Mouse (Mus musculus): Measurements from ENCODE around the gene Smad1.

Gene Smad1

DNA sequence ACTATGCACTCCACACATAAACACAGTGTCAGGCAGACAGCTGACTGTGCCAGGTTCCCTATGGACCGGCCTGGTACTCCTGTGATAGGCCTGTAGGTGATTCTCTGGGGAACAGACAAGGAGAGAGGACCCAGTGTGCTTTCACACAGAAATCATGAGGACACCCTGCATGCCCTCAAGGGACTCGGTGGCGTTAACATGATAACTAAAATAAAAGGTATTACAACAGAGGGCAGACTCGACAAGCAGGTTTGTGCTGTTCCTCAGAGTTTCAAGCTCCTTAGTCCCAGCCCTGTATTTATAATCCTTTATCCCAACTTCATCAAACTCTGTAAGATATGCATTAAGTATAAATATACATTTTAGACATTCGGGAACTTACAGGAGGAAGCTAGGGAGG, 12.5 kb downstream of the Smad1 start:
- CTCF ChIA-PET: interaction anchor here in 3 of 4 experiments (0.6 to 2.3 kb wide), 6 partner anchors 10 to 55 kb away, joined by 3 to 5 read pairs (median 3); no protein-coding TSS in a partner anchor
- POLR2A ChIA-PET: interaction anchor here in 1 of 4 experiments (0.7 to 3.3 kb wide), 6 partner anchors 8 to 1599 kb away, joined by 3 to 22 read pairs (median 4); partner anchors contain the start of gene Smad1

DNA sequence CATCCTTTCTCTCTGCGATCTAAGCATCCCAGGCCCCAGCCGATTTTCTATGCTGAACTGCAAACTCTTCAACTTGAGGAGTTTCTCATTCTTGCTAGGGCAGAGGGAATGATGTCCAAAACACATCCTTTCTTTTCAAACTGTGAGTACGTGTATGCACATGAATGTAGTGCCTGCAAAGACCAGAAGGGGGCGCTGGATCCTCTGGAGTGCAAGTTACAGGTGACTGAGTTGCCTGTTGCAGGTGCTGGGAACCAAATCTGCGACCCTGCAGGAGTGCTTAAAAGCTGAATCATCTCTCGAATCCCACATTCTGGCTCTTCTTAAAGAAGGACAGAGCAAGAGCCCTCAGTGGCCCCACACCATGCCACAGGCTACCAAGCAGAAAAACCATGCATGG, 13.0 kb downstream of the Smad1 start:
- CTCF ChIA-PET: interaction anchor here in 1 of 4 experiments (1.1 to 2.3 kb wide), 2 partner anchors 12 to 14 kb away, joined by 3 to 5 read pairs; no protein-coding TSS in a partner anchor

DNA sequence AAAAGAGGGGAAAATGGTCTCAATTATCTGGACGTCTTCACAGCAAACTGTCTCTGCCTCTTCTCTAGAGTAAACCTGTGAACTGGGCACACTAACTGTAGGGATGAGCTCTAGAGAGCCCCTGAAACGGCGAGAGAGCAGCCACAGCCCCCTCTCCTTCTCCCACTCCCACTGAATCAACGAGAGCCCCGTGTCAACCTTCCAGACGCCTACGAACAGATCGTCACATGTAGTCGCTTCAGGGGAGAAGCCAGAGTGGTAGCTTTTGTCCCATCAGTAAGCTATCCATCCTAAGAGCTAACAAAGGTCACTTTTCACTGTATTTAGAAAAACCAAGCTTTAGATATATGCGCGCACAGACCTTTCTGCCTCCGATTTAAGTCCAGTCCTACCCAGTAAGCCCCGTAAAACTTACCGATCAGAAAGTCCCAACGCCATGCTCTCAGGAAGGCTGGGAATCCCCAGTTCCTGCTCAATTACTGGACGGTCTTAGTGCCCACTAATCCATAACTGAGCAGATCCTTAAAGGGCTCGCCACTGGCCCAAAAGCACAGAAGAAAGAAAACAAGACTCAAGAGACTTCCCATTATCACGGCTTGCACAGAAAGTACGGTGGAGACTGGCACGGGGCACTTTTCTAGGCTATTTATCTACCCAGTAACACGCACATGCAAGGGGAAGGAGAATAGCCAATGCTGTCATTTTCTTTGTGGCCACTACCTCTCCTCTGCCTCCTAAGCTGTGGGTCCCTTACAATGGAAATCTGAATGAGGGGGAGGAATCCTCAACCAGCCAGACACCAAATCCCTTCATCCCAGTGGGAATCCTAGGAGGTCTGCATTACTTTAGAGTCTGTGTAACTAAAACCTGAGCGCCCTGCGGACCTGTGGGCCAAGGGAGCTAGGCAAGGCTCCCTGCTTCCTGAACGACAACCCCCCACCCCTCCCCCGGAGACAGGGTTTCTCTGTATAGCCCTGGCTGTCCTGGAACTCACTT, 14.7 kb downstream of the Smad1 start:
- ChIA-PET POLR2A (interaction anchor here in 2 of 4 experiments (0.5 to 4.0 kb wide), 7 partner anchors 9 to 254 kb away, joined by 3 to 15 read pairs (median 4); partner anchors contain the start of gene Smad1 (in 1 of the 2)), CTCF (no interaction called here)

More for the DNA sequence above, 13.0 kb downstream of the Smad1 start:
- POLR2A ChIA-PET: interaction anchor here in 2 of 4 experiments (0.6 to 3.3 kb wide), 5 partner anchors 9 to 252 kb away, joined by 3 to 22 read pairs (median 5); partner anchors contain the start of gene Smad1 (in 1 of the 2)

DNA sequence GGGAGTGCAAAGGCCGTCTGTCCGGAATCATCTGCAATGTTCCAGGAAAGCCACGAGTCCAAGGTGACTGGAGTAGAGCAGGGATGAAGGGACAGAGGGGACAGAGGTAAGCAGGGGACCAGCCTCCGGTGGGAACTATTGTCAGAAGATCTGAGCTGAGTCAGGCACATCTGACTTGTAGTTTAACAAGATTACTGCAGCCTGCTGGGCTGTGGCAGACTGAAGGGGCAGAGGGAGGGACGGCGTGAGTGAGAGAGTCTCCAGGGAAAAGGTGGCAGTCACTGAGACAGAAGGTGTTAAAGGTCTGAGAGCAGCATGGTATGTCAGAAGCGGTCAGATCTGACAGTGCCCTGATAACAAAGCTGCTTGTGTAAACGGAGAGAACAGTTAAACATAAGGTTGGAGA, 16.5 kb downstream of the Smad1 start:
- CTCF ChIA-PET: interaction anchor here in 1 of 4 experiments (0.6 kb wide), 1 partner anchor 61 kb away, joined by 3 read pairs; no protein-coding TSS in a partner anchor
- POLR2A ChIA-PET: interaction anchor here in 1 of 4 experiments (1.3 to 4.0 kb wide), 4 partner anchors 10 to 27 kb away, joined by 4 to 15 read pairs (median 6); partner anchors contain the start of gene Smad1

DNA sequence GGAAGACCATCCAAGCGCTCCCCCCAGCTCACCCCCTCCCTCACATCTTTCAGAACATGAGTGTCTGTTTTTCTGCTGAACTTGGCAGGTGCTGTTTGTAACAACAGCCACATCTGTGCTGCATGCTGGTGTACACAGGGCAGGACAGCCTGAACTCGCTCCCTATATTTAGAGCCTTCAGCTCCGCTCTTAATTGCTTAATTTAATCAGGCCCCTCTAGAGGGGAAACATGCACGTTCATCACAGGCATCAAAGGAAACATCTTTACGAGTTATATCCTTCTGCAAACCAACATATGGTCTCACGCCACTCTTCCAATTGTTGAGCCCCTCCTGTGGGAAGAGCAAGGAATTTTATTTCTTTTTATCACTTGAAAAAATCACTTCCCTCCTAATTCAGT, 17.5 kb downstream of the Smad1 start:
- POLR2A ChIA-PET: interaction anchor here in 2 of 4 experiments (0.6 to 4.0 kb wide), 2 partner anchors 9 to 241 kb away, joined by 4 to 15 read pairs; no protein-coding TSS in a partner anchor
- CTCF ChIA-PET: no interaction called here

DNA sequence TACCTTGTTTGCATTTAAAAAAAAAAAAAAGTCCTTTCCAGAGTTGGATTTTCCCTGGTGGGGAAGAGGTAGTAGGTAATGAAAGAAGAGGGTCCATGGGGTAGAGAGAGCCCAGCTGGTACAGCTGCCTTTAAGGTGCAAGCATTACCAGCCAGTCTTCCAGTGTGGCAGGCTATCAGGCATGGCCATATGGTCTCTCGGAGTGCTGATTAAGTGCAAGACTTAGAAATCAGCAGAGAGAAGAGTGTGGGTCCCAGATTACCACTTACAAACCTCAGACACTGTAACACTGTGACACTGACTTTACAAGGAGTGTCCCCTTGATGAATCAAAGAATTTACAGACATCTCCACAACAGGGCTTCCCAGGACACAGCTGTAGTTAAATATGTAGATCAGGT, 18.9 kb downstream of the Smad1 start:
- CTCF ChIA-PET: no interaction called here
- POLR2A ChIA-PET: no interaction called here

DNA sequence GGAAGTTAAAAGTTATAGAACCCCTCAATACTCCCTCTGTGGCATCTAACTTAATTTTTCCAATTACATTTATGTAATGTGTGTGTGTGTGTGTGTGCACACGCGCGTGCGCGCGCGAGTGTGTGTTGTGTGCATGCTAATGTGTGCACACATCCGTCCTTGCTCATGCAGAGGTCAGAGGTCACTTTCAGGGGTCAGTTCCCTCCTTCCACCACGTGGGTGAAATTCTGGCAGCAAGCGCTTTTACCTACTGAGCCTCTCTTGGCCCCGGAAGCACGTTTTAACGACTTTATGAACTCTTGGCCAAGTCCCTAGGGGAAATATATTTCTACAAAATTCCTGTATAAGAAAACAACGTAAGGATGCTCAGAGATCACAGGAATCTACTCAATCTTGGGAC, 19.3 kb downstream of the Smad1 start:
- POLR2A ChIA-PET: no interaction called here
- CTCF ChIA-PET: no interaction called here

DNA sequence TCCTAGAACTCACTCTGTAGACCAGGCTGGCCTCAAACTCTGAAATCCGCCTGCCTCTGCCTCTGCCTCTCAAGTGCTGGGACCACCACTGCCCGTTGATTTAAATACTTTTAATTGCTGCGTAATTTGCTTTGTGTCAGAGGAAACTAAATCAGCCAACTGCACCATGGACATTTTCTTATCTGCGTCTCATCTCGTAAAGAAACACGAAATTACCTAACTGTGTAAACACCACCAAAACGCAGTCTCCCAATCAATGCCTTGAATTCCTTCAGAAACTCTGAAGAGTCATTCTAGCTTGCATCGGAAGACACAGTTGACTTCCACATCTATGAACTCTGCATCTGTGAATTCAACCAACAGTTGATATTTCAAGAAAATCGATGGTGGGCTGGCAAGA, 22.7 kb downstream of the Smad1 start:
- CTCF ChIA-PET: interaction anchor here in 1 of 4 experiments (1.4 kb wide), 1 partner anchor 11 kb away, joined by 3 read pairs; no protein-coding TSS in a partner anchor

DNA sequence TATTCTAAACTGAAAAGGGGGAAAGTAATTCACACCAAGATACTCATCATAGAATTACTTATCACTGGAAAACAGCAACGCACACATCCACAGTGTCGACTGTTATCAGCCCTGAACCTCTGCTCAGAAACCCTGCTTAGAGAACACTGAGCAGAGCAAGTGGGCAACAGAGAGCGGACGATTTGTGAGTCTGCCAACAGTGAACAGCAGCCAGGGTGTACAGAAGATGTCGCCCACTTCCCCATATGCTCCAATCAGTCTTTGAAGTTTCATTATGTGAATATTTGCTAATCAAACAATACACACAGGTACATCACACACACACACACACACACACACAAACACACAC, 23.6 kb downstream of the Smad1 start:
- CTCF ChIA-PET: interaction anchor here in 1 of 4 experiments (0.6 to 0.7 kb wide), 2 partner anchors 22 to 733 kb away, joined by 3 read pairs; no protein-coding TSS in a partner anchor
- POLR2A ChIA-PET: interaction anchor here in 2 of 4 experiments (0.5 to 1.4 kb wide), 3 partner anchors 10 to 18 kb away, joined by 3 to 4 read pairs (median 3); no protein-coding TSS in a partner anchor

More for the DNA sequence above, 22.7 kb downstream of the Smad1 start:
- POLR2A ChIA-PET: interaction anchor here in 1 of 4 experiments (0.5 to 1.0 kb wide), 2 partner anchors 12 to 219 kb away, joined by 3 read pairs; no protein-coding TSS in a partner anchor

DNA sequence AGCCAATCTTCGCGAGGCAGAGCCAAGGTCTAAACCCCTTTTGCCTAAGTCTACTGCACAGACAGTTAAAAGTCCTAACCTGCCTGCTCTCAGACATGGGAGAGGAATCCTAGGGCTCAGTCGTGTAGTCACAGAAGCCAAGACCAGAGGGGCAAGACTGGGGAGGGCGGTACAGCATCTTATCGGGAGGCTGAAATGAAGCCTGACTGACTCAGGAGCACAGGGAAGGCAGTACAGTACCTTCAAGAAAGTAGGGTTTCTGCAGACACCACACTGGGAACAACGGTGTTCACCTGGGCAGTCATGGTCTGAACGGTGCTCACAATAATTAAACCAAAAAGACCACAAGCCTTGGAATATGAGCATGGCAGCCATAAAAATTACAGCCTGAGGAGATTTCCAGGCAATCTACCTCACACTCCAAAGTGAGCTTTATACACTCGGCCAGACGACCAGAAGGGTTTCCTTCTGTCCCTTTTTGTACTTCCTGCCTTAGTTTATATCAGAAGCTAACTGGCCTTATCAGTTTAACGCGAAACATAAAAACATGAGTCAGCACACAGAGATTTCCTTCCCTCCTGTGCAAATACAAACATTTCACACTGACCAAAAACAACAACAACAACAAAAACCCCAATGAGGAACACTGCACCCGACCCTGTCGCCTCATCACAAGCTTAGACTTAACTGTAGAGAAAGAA, 24.1 kb downstream of the Smad1 start:
- ChIA-PET CTCF (interaction anchor here in 2 of 4 experiments (0.7 kb wide), 2 partner anchors 12 to 22 kb away, joined by 3 read pairs; no protein-coding TSS in a partner anchor), POLR2A (interaction anchor here in 2 of 4 experiments (0.5 to 1.4 kb wide), 3 partner anchors 10 to 18 kb away, joined by 3 to 4 read pairs (median 3); no protein-coding TSS in a partner anchor)

DNA sequence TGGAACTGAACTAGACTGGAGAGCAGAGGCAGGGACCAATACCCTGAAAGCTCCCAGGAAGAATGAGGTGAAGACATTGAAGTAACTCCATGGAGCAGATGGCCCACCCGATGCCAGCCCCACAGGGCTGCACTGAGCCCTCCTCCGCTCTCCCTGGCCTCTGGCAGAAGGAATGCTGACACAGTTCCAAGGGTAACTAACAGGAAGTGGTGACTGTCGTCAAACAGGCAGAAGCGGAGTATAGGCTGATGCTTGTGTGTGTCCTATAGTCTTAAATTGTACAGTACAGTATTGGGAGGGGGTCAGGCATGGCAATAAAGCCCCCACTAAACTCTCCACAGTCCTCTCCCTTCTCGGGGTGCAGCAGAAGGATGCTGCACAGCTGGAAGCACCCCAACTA, 24.9 kb downstream of the Smad1 start:
- ChIA-PET POLR2A (no interaction called here), CTCF (interaction anchor here in 1 of 4 experiments (0.7 kb wide), 1 partner anchor 12 kb away, joined by 3 read pairs; no protein-coding TSS in a partner anchor)

DNA sequence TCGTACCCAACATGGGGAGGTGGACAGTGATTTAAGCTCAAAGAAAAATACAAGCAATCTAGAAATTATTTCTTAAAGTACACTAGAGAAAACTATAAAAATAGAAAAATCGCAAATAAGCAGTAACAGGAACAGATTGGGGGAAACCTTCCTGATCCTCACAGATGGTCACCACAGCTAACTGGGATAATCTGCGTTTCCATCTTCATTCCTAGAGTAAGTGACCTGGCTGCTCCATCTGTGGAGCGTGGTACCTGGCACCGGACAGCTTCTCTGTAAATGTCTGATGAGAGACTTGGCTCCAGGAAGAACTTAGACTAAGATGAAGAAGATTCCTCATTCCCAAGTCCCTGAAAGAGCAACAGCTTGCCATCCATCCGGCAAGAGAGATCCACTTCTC, 25.8 kb downstream of the Smad1 start:
- CTCF ChIA-PET: interaction anchor here in 1 of 4 experiments (1.1 kb wide), 1 partner anchor 246 kb away, joined by 3 read pairs; no protein-coding TSS in a partner anchor
- POLR2A ChIA-PET: interaction anchor here in 2 of 4 experiments (0.6 to 2.7 kb wide), 5 partner anchors 9 to 32 kb away, joined by 3 to 15 read pairs (median 3); no protein-coding TSS in a partner anchor

DNA sequence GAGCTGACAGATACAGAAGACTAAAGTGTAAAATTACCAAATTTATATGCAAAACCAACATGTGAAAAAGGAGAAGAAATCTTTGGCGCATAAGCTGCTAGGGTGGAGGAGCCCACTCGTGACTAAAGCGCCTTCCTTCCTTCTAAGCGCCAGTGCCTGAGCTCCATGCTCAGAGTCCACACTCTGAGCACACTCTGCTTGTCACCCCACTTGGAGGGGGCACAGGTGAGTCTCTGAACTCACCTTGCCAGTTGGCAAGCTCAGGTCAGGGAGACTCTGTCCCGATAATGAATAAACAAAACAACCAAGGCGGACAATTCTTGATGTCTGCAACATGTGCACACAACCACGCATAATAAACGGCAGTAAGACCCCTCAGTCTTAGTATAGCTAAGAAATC, 26.4 kb downstream of the Smad1 start:
- ChIA-PET POLR2A (interaction anchor here in 2 of 4 experiments (0.5 to 2.7 kb wide), 9 partner anchors 10 to 343 kb away, joined by 3 to 15 read pairs (median 4); partner anchors contain the start of gene Smad1 (in 1 of the 2)), CTCF (interaction anchor here in 1 of 4 experiments (1.1 kb wide), 1 partner anchor 245 kb away, joined by 3 read pairs; no protein-coding TSS in a partner anchor)

DNA sequence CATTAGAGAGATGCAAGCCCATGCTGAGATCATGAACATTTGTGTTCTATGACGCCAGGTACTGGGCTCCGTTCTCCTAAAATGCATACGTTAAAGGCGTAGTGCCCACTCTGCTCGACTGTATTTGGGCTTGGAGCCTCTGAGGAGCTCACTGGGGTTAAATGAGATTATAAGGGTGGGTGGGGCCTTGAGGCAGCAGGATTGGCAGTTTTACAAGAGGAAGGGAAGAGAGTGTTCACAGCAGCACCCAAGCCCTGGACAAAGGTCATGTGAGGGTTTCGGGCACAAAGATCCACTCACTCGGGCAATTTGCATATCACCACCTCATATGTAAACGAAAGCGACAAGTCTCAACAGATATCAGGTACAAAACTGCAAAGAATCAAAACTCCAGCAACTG, 26.8 kb downstream of the Smad1 start:
- ChIA-PET POLR2A (interaction anchor here in 2 of 4 experiments (0.5 to 2.7 kb wide), 10 partner anchors 9 to 343 kb away, joined by 3 to 15 read pairs (median 4); partner anchors contain the start of gene Smad1 (in 1 of the 2)), CTCF (interaction anchor here in 2 of 4 experiments (1.1 to 1.2 kb wide), 2 partner anchors 14 to 245 kb away, joined by 3 to 5 read pairs; no protein-coding TSS in a partner anchor)

DNA sequence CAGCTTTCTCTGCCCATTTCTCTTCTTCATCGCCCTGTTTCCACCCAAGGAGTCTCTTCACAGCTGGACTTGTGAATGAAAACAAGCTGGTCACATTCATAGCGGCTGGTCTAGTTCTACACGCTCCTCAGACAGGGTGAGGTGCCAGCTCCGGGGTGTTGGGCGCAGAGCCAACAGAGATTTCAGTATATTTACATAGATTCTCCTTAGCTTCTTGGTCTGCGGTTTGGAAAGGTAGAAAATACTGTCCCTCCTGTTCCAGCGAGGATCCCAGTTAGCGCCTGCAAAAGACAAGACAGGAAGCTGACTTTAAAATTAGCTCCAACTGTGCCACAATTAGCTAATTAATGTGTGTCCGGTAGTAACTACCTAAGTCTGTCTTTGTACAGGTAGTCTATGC, 27.2 kb downstream of the Smad1 start:
- ChIA-PET POLR2A (interaction anchor here in 2 of 4 experiments (0.7 to 2.7 kb wide), 7 partner anchors 8 to 27 kb away, joined by 3 to 15 read pairs (median 4); partner anchors contain the start of gene Smad1 (in 1 of the 2)), CTCF (interaction anchor here in 1 of 4 experiments (1.2 kb wide), 1 partner anchor 15 kb away, joined by 5 read pairs; no protein-coding TSS in a partner anchor)

DNA sequence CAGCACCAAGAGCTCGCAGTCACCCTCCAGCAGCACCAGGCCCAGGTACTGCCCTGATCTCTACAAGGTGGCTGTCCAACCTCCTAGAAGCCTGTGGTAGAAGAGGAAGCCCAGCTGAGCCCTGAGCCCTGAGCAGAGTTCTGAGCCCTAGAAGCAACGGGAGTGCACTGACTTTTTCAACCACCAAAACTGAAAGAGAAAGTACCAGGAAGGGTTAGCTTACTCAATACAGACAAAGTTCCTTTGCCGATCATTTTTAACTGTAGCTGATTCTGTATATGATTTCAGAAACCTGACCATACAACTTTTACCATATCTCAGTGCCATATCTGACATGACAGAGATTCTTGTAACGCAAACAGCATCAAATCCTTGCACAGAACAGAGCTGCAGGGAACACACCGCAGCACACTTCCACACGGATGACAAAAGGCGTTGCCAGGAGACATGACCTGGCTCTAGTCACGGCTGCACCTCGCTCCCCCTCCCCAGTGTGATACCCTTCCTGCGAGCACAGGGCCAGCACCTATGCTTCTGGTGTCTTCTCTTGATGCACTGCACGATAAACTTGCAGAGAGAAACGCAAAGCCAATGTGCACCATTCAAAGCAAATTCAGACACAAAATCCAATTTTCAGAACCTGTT, 28.6 kb downstream of the Smad1 start:
- ChIA-PET CTCF (interaction anchor here in 1 of 4 experiments (0.6 kb wide), 1 partner anchor 36 kb away, joined by 3 read pairs; no protein-coding TSS in a partner anchor), POLR2A (interaction anchor here in 1 of 4 experiments (0.9 to 1.3 kb wide), 3 partner anchors 9 to 38 kb away, joined by 3 to 4 read pairs (median 4); no protein-coding TSS in a partner anchor)

DNA sequence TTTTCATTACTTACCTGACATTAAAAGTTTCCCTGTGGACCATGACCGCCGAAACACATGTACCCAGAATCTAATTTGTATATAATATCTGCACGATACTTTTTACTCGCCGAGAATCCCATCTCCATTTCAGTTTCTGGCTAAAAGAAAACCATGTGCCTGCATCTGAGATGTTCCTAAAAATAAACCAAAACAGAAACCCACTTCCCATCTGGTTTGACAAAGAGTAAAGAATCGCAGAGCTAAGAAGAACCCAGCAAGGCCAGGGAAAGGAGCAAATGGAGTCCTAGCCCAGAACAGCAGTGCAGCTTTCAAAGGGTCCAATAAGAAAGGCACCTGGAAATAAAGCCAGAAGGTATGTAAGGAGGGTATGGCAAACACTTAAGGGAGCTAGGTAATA, 30.2 kb downstream of the Smad1 start:
- POLR2A ChIA-PET: interaction anchor here in 1 of 4 experiments (0.7 kb wide), 1 partner anchor 18 kb away, joined by 3 read pairs; no protein-coding TSS in a partner anchor
- CTCF ChIA-PET: no interaction called here
